Comparison of ENCODE assay signal across 12 mouse cellular contexts in genomic region chr4:116612621-116613020, GRCm38 (mm10).
"Had no signal": no experiment of that assay in that cellular context is flagged by ENCODE, and none has a peak within 500 bp of the region (broad histone marks: within the 10 kb centered on the region; RNA-seq: fewer than 3 reads in every experiment).

No protein-coding gene starts in this region.

- DNase-seq: retina, postnatal 1 day; right cerebral cortex, adult 18-20 months; right cerebral cortex, postnatal 14 days; right cerebral cortex, postnatal 25 days; right cerebral cortex, postnatal 4 days; spleen, adult 18-20 months; thymus, adult 18-20 months; thymus, adult 2 months; thymus, postnatal 14 days; thymus, postnatal 25 days; thymus, postnatal 36 days; thymus, postnatal 4 days had no signal
